Mouse (Mus musculus) bone marrow macrophage, adult 2 months (primary cell): Measurements from ENCODE around the gene Exoc2.

Experiments used
- CTCF ChIP-seq: IDR thresholded peaks from 2 replicates; pipeline ENCODE4 v1.5.1; 2012; ENCODE audit warnings: low read depth, mild to moderate bottlenecking, low read length, moderate library complexity
- POLR2A ChIP-seq: IDR thresholded peaks from 2 replicates; pipeline ENCODE4 v1.6.1; 2012; ENCODE audit warnings: mild to moderate bottlenecking, low read depth, low read length, borderline replicate concordance

- TF ChIP-seq POLR2A (no peak), CTCF (no peak)
These were observed 44.8 kb downstream of the Exoc2 start for GRCm38 (mm10) chr13:30929119-30929518.
